Comparison of ENCODE assay signal across 10 mouse cellular contexts in the genomic region with DNA sequence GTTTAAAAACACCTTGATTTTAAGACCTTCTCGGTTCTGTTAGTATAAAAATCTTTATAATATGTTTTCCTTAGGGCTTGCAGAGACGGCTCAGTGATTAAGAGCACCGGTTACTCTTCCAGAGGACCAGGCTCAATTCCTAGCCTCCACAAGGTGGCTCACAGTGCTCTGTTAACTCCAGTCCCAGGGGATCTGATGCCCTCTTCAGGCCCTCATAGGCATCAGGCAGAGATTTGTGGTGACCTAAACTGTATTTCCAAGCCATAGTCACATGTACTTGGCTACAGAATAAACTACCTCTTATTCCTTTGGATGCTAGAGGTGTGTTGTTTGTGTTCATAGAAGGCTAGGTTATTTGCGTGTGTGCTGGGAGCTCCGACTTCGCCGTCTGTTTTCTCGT.
A peak's percentile ranks its signal among the peaks of the same experiment; 100 is the strongest.
DNase-seq lines count a peak whose midpoint lies in the region; ATAC-seq and TF ChIP-seq lines count a peak whose summit lies in the region.
"Had no signal": no experiment of that assay in that cellular context is flagged by ENCODE, and none has a peak within 500 bp of the region (broad histone marks: within the 10 kb centered on the region; RNA-seq: fewer than 3 reads in every experiment).

No protein-coding gene starts in this region.

- H3K4me1 ChIP-seq in hindbrain, postnatal 0 days (ENCODE audit: insufficient read depth, low read length) = no peaks in the 10 kb centered on the region
- no peaks in the 10 kb centered on the region for H3K4me1 ChIP-seq in hindbrain, embryonic 10.5 days (replicated peaks)
- no peaks in the 10 kb centered on the region for H3K4me1 ChIP-seq in thymus, adult 2 months (replicated peaks; ENCODE audit: control insufficient read depth, insufficient read depth, low read length)
- H3K4me1 ChIP-seq: heart, embryonic 13.5 days had no signal

- H3K4me2 ChIP-seq in hindbrain, postnatal 0 days (ENCODE audit: low read depth, low read length) = no peak overlapping the region
- H3K4me2 ChIP-seq: heart, embryonic 13.5 days; limb, embryonic 12.5 days had no signal

- H3K27me3 ChIP-seq in hindbrain, postnatal 0 days (ENCODE audit: insufficient read depth, low read length) = no peaks in the 10 kb centered on the region
- H3K27me3 ChIP-seq in hindbrain, embryonic 10.5 days (ENCODE audit: insufficient read depth, poor library complexity, severe bottlenecking) = no peaks in the 10 kb centered on the region
- H3K27me3 ChIP-seq in thymus, adult 2 months (ENCODE audit: control insufficient read depth, insufficient read depth, low read length) = no peaks in the 10 kb centered on the region
- H3K27me3 ChIP-seq: limb, embryonic 12.5 days had no signal

- 0 out of 2 replicates have a peak, but pooled peaks have one; percentile 24 for ATAC-seq in hindbrain, postnatal 0 days

- no peaks in the 10 kb centered on the region for H3K36me3 ChIP-seq in hindbrain, postnatal 0 days (ENCODE audit: insufficient read depth, low read length)
- no peaks in the 10 kb centered on the region for H3K36me3 ChIP-seq in hindbrain, embryonic 10.5 days
- no peaks in the 10 kb centered on the region for H3K36me3 ChIP-seq in thymus, adult 2 months (ENCODE audit: control insufficient read depth, insufficient read depth, low read length)
- H3K36me3 ChIP-seq: heart, embryonic 13.5 days; limb, embryonic 12.5 days had no signal

- no peak overlapping the region for H3K27ac ChIP-seq in hindbrain, postnatal 0 days
- H3K27ac ChIP-seq in hindbrain, embryonic 10.5 days = no peak overlapping the region
- H3K27ac ChIP-seq in thymus, adult 2 months (ENCODE audit: control insufficient read depth, insufficient read depth, low read length) = no peak overlapping the region
- H3K27ac ChIP-seq: heart, embryonic 13.5 days; limb, embryonic 12.5 days had no signal

- no peak overlapping the region for H3K4me3 ChIP-seq in hindbrain, postnatal 0 days (ENCODE audit: low read length)
- H3K4me3 ChIP-seq in hindbrain, embryonic 10.5 days = no peak overlapping the region
- no peak overlapping the region for H3K4me3 ChIP-seq in thymus, adult 2 months (ENCODE audit: control insufficient read depth, insufficient read depth, low read length)
- H3K4me3 ChIP-seq: heart, embryonic 13.5 days; limb, embryonic 12.5 days had no signal

- peak; percentile 63 for TF ChIP-seq CTCF in hindbrain, postnatal 0 days (IDR thresholded peaks at IDR 0.05; ENCODE audit: low read depth)
- no peak for TF ChIP-seq CTCF in thymus, adult 2 months (IDR thresholded peaks at IDR 0.05; ENCODE audit: borderline replicate concordance, control insufficient read depth, extremely low read depth, insufficient read depth, low read length, poor library complexity)

- 68% methylated on average over 8 of the region's 8 CpGs for WGBS in hindbrain, postnatal 0 days
- 73% methylated on average over 8 of the region's 8 CpGs for WGBS in hindbrain, embryonic 10.5 days
- WGBS in thymus, adult 2 months = 69% methylated on average over 8 of the region's 8 CpGs

- no peak overlapping the region for H3K9ac ChIP-seq in hindbrain, postnatal 0 days (replicated peaks; ENCODE audit: low read length)
- H3K9ac ChIP-seq: heart, embryonic 13.5 days; limb, embryonic 12.5 days had no signal

- no peak for TF ChIP-seq POLR2A in thymus, adult 2 months (IDR thresholded peaks at IDR 0.05; ENCODE audit: control insufficient read depth, extremely low read depth, insufficient read depth, low read length, poor library complexity)

- peak; percentile 63 for DNase-seq in hindbrain, postnatal 0 days (ENCODE audit: low spot score)
- no peak for DNase-seq in hindbrain, embryonic 10.5 days (ENCODE audit: low spot score)
- DNase-seq in urinary bladder, postnatal 14 days (ENCODE audit: low spot score) = peak; percentile 16
- DNase-seq in urinary bladder, postnatal 25 days (ENCODE audit: low spot score) = no peak
- peak; percentile 30 for DNase-seq in kidney, postnatal 14 days
- DNase-seq in thymus, adult 2 months = no peak
- DNase-seq in adrenal gland, postnatal 14 days = no peak
- no peak for DNase-seq in natural killer cell, adult 2 months (ENCODE audit: low spot score in 2 of 2)

- no peaks in the 10 kb centered on the region for H3K9me3 ChIP-seq in hindbrain, postnatal 0 days (ENCODE audit: low read length)
- no peaks in the 10 kb centered on the region for H3K9me3 ChIP-seq in hindbrain, embryonic 10.5 days
- H3K9me3 ChIP-seq: heart, embryonic 13.5 days; limb, embryonic 12.5 days had no signal

Comparison
In these comparisons a context has a peak if more than half of its experiments do, and no peak if none do; other contexts are left out.
1. DNase-seq: peak in hindbrain, postnatal 0 days (single experiment), urinary bladder, postnatal 14 days (single experiment) and kidney, postnatal 14 days (single experiment); none in hindbrain, embryonic 10.5 days (single experiment), urinary bladder, postnatal 25 days (single experiment), thymus, adult 2 months (single experiment), adrenal gland, postnatal 14 days (single experiment) and natural killer cell, adult 2 months (0 of 2).